Mouse (Mus musculus) intestine, embryonic 14.5 days (tissue): ENCODE measurements around the gene Sh3bp1. TPM values are rescaled to one million over a fixed set of nuclear protein-coding genes. Genes with fewer than 3 reads are reported as not detected.

Source experiments
- ATAC-seq: fragments of 200-750 bp; cut with Nextera tagmentation; replicated peaks from 2 replicates; pipeline ENCODE4 v1.8.0; 2017; ENCODE audit warnings: low read depth, moderate number of reproducible peaks, moderate TSS enrichment, moderate library complexity; ENCODE audit not compliant: low FRiP score, low TSS enrichment
- DNase-seq: peaks from one replicate; pipeline ENCODE4 v3.0.0-alpha.2; 2018; ENCODE audit warnings: low spot score
- H3K27ac ChIP-seq: fragments of 300-500 bp; sonication (generic); 2 replicates; pipeline ENCODE4 v1.5.1; 2014; ENCODE audit warnings: low read depth, mild to moderate bottlenecking, control low read depth
- H3K27me3 ChIP-seq: fragments of 300-500 bp; sonication (generic); replicated peaks from 2 replicates; pipeline ENCODE4 v1.6.1; 2014; ENCODE audit warnings: low read length, control low read depth; ENCODE audit not compliant: control insufficient read depth, insufficient read depth
- H3K36me3 ChIP-seq: fragments of 300-500 bp; sonication (generic); 2 replicates; pipeline ENCODE4 v1.6.1; 2014; ENCODE audit warnings: low read length, control low read depth; ENCODE audit not compliant: control insufficient read depth, insufficient read depth
- H3K4me1 ChIP-seq: fragments of 300-500 bp; sonication (generic); replicated peaks from 2 replicates; pipeline ENCODE4 v1.6.1; 2014; ENCODE audit warnings: low read length, control low read depth, mixed read lengths; ENCODE audit not compliant: control insufficient read depth, insufficient read depth
- H3K4me2 ChIP-seq: fragments of 300-500 bp; sonication (generic); 2 replicates; pipeline ENCODE4 v1.6.1; 2014; ENCODE audit warnings: low read length
- H3K4me3 ChIP-seq: fragments of 300-500 bp; sonication (generic); 2 replicates; pipeline ENCODE4 v1.5.1; 2014; ENCODE audit warnings: low read depth, low read length, control low read depth, mixed read lengths
- H3K9ac ChIP-seq: fragments of 300-500 bp; sonication (generic); 2 replicates; pipeline ENCODE4 v1.6.1; 2014; ENCODE audit warnings: mild to moderate bottlenecking, low read length
- H3K9me3 ChIP-seq: fragments of 300-500 bp; sonication (generic); 2 replicates; pipeline ENCODE4 v1.6.1; 2016; ENCODE audit warnings: low read length, control low read depth; ENCODE audit not compliant: control insufficient read depth
- WGBS: fragments of 180-500 bp; shearing (Covaris S2); extraction: QIAGEN DNeasy Blood & Tissue Kit; methylation state at CpG from one replicate; pipeline ENCODE4 v1.1.7; 2014; 5-methylcytosine and 5-hydroxymethylcytosine counted together
- polyA plus RNA-seq: library from polyadenylated mRNA; unstranded; fragments of >200 nt; fragmentation: Nextera tagmentation; extraction: Ambion mirVana; gene quantifications from 2 replicates; pipeline ENCODE4 v1.2.1, GENCODE M21; 2014

Gene Sh3bp1
- polyA plus RNA-seq, 1 experiment from 2014 or later = 30.2 TPM

DNA sequence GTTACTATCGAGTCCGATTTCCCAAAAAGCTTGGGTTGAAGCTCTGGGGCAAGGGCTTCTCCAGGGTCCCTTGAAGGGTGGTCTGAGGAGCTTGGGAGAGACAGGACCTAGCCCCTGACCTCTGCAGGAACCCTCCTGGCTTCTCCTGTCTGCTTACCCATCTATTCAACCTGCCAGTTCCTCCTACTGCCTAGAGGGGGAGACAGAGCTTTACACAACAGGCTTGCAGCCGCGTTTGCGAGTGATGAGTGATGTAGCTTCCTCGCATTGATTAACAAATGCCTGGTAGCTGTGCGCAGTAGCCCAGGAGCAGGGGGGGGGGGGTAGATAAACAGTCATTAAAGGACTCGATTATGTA is 16.1 kb downstream of the Sh3bp1 start:
- DNase-seq (peak; percentile 82), ATAC-seq (no peak)
- peaks cover 24% of the 10 kb centered on the region for H3K4me1 ChIP-seq
- no peak overlapping the region for H3K27ac ChIP-seq
- H3K36me3 ChIP-seq = peaks cover 37% of the 10 kb centered on the region
- H3K27me3 ChIP-seq = no peaks in the 10 kb centered on the region
- H3K4me2 ChIP-seq = peak overlapping the region; percentile 97
- 8% methylated on average over 8 of the region's 8 CpGs for WGBS
- peak overlapping the region; percentile 71 for H3K4me3 ChIP-seq
- 0 out of 2 replicates have a peak overlapping the region, but pooled peaks have one; percentile 10 for H3K9ac ChIP-seq
- H3K9me3 ChIP-seq = no peaks in the 10 kb centered on the region

DNA sequence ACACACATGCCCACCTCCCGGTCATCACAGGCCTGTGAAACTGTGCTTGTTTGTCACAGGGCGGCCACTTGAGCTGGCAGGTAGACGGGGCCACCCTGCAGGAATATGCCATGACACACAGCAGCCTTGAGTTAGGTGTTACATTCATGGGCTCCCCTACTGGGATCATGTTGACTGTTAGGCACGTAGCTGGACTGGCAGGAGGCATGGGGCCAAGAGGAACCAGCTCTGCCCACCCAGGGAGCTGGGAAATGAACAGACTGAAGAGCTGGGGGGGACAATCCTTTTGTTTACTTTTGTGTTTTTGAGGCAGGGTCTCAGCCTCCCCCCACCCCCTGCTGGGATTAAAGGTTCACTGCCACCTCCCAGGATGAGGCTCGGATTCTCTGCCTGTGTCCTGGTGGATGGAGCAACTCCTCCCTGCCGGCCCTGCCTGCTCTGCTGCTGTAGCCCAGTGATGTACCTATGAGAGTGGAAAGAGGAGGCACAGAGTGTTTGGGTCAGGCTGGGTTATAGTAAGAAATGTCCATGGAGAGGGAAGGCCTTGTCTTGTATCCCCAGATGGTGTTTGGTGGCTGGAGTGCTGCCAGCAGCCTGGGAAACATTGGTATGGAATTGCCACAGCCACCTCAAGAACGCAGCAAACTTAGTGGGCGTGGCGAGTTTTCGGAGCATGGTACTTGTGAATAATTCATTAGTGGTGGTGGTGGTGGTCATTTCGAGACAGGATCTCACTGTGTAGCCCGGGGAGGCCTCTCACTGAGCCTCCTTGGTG is 16.7 kb downstream of the Sh3bp1 start:
- 68% methylated on average over 12 of the region's 12 CpGs for WGBS
- peak overlapping the region; percentile 97 for H3K4me2 ChIP-seq
- no peaks in the 10 kb centered on the region for H3K27me3 ChIP-seq
- DNase-seq = no peak
- peaks cover 31% of the 10 kb centered on the region for H3K36me3 ChIP-seq
- no peak overlapping the region for H3K27ac ChIP-seq
- peaks cover 24% of the 10 kb centered on the region for H3K4me1 ChIP-seq
- H3K4me3 ChIP-seq = peak overlapping the region; percentile 21
- H3K9ac ChIP-seq = 0 out of 2 replicates have a peak overlapping the region, but pooled peaks have one; percentile 10
- H3K9me3 ChIP-seq = no peaks in the 10 kb centered on the region
- ATAC-seq = no peak

DNA sequence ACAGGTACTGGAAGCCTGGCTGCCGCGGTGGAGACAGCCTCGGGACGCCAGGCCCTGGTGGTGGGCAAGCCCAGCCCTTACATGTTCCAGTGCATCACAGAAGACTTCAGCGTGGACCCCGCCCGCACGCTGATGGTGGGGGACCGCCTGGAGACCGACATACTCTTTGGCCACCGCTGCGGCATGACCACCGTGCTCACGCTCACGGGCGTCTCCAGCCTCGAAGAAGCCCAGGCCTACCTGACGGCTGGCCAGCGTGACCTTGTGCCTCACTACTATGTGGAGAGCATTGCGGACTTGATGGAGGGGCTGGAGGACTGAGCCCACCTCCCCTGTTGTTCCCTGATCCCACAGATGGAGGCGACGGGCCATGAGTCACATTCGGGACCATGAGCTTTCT is 18.6 kb downstream of the Sh3bp1 start:
- H3K9ac ChIP-seq = no peak overlapping the region
- H3K4me1 ChIP-seq = peaks cover 24% of the 10 kb centered on the region
- H3K27ac ChIP-seq = no peak overlapping the region
- ATAC-seq (no peak), DNase-seq (no peak)
- no peak overlapping the region for H3K4me3 ChIP-seq
- no peaks in the 10 kb centered on the region for H3K27me3 ChIP-seq
- no peak overlapping the region for H3K4me2 ChIP-seq
- H3K9me3 ChIP-seq = no peaks in the 10 kb centered on the region
- 92% methylated on average over 23 of the region's 23 CpGs for whole genome bisulfite sequencing
- peaks cover 16% of the 10 kb centered on the region for H3K36me3 ChIP-seq

DNA sequence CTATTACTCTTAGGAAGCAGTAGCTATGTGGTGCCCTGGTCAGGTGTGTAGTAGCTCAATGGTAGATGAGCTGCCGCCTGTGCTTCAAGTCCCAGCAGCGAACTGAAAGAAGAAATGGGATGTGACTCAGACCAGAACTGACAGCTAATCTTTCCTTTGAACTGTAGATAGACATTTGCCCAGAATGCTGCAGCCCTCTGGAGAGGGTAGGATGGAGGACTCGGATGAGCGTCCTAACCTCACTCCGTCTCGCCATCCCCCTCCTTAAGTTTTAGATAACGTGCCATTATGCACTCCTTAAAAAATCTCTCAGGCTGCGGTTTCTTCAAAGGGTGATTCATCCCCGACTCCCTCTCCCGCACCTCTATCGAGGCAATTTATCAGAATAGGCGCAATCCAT is 20.3 kb downstream of the Sh3bp1 start:
- ATAC-seq = no peak
- Histone ChIP-seq H3K36me3 (peaks cover 16% of the 10 kb centered on the region), H3K9me3 (no peaks in the 10 kb centered on the region), H3K4me1 (peaks cover 20% of the 10 kb centered on the region), H3K4me3 (no peak overlapping the region), H3K27ac (no peak overlapping the region), H3K27me3 (no peaks in the 10 kb centered on the region), H3K4me2 (no peak overlapping the region), H3K9ac (no peak overlapping the region)
- DNase-seq = no peak
- WGBS = 67% methylated on average over 12 of the region's 12 CpGs

DNA sequence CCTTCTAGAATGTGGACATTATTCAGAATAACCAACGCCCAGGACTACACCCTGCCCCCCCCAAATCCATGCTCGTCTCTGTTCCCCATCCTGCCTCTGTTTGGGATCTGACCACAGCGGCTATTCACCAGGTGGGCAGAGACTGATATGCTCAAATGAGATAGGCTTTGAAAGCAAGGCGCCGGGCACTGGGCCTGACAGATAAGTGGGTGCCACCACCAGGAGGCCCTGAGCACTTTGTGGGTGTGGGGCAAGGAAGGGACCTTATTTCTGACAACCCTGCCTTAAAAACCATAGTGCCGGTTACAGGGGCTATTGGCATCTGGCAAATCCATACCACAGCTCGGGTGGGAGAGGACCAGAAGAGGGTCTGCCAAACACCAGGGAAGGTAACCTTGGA is 23.1 kb downstream of the Sh3bp1 start:
- WGBS = 87% methylated on average over 7 of the region's 7 CpGs

DNA sequence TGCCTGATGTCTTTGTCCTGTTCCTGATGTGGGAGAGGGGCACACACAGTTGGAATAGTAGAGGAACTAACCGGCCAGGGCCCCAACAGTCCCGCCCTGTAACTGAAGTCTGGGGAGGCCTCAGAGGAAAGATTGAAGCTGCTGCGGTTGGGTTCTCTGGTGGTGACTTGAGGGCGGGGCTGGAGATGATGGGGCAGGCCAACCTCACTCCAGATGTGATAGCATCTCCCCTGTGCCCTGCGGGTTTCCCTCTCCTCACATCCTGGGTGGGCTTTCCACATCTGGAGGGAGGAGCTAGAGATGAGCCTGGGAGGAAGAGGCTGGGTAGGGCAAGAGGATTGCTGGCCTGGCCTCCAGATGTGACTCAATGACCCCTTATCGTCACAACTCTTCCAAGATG is 24.0 kb downstream of the Sh3bp1 start:
- Histone ChIP-seq H3K4me1 (peaks cover 19% of the 10 kb centered on the region), H3K9me3 (no peaks in the 10 kb centered on the region), H3K27ac (no peak overlapping the region), H3K36me3 (peaks cover 13% of the 10 kb centered on the region), H3K27me3 (no peaks in the 10 kb centered on the region), H3K4me3 (no peak overlapping the region), H3K9ac (no peak overlapping the region), H3K4me2 (no peak overlapping the region)
- WGBS = 63% methylated on average over 6 of the region's 6 CpGs
- ATAC-seq (no peak), DNase-seq (no peak)

More for the DNA sequence above, 23.1 kb downstream of the Sh3bp1 start:
- no peak overlapping the region for H3K4me2 ChIP-seq
- no peak overlapping the region for H3K9ac ChIP-seq
- no peaks in the 10 kb centered on the region for H3K9me3 ChIP-seq
- H3K36me3 ChIP-seq = peaks cover 16% of the 10 kb centered on the region
- ATAC-seq (no peak), DNase-seq (no peak)
- H3K27me3 ChIP-seq = no peaks in the 10 kb centered on the region
- no peak overlapping the region for H3K4me3 ChIP-seq
- no peak overlapping the region for H3K27ac ChIP-seq
- peaks cover 19% of the 10 kb centered on the region for H3K4me1 ChIP-seq

DNA sequence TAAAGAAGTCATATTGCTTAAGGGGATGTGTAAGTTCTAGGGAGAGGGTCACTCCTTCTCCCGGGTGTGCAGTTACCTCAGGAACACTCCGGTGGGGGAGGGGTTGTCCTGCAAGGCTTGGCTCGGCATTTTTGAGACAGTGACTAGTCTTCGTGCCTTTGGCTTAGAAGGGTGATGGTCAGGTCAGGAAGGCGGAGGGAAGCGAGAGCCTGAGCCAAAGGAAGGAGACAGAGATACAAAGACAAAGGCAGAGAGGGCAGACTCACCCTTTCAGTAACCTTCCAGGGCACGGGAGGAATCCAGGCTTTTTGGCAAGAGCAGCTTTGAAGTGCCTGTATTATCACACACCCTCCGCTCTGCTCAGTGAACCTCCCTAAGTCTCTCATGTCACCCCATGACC is 25.6 kb downstream of the Sh3bp1 start:
- no peak for ATAC-seq
- Histone ChIP-seq H3K9ac (no peak overlapping the region; the same call in 1 of the 2 replicates), H3K4me2 (no peak overlapping the region), H3K4me1 (peaks cover 19% of the 10 kb centered on the region), H3K36me3 (peaks cover 11% of the 10 kb centered on the region), H3K27ac (peak overlapping the region; percentile 94), H3K9me3 (no peaks in the 10 kb centered on the region), H3K4me3 (no peak overlapping the region), H3K27me3 (no peaks in the 10 kb centered on the region)
- 39% methylated on average over 8 of the region's 8 CpGs for WGBS
- DNase-seq = no peak

DNA sequence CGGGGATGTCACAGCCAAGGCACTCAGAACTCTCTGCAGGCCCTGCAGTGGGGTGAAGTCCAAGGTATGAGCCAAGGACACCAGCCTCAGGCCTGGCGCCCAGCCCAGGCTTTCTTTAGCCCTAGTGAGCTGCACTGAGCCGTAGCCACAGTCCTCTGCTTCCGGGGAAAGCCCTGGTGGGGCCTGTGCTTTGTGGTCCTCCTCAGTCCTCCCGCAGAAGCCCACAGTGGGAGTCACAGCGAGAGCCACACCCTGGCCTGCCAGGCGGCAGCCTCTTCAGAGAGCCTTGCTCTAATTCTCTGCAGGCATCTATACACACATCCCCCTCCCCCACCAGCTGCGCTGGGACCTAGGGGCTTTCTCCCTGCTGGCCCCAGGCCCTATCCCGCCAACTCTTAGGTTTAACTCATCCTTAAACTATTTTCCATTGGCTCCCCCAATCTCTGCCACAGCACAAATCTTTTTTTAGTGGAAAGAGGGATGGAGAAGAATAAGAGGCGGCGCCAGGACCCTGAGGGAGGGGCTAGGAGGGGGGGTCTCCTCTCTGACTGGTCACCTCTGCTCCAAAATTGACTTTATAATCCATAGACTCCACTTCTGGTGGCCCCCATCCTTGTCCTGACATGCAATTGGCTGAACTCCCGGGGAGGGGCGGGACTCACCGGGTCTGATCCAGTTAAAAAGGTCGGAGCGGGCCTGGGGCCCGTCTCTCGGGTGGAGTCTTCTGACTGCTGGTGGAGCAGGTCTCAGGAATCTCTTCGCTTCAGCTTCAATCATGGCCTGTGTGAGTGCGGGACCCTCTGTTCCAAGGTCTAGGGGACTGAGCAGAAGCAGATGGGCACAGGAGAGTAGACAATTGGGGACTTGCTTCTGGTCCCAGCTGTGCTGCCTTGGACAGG is 26.7 kb downstream of the Sh3bp1 start, which contains the start of gene Lgals1:
Gene Lgals1 (plus strand): TSS at position 705 of the 899 bp plus-strand sequence.
- Histone ChIP-seq H3K9me3 (no peaks in the 10 kb centered on the region), H3K27ac (peak within 1 kb of the TSS; percentile 94), H3K4me3 (peak within 1 kb of the TSS; percentile 64), H3K27me3 (no peaks in the 10 kb centered on the region), H3K9ac (peak within 1 kb of the TSS; percentile 61), H3K4me1 (peaks cover 20% of the 10 kb centered on the region), H3K36me3 (peaks cover 16% of the 10 kb centered on the region), H3K4me2 (peak within 1 kb of the TSS; percentile 92)
- 4% methylated on average over 20 of the region's 20 CpGs for WGBS
- peak; percentile 92 for DNase-seq
- ATAC-seq = peak; percentile 71
